Mouse (Mus musculus) spleen, adult 2 months (tissue): ENCODE measurements around the gene Mrpl2. TPM values are rescaled to one million over a fixed set of nuclear protein-coding genes. Genes with fewer than 3 reads are reported as not detected.

Experiments used
- DNase-seq, 2 experiments: peaks; one replicate each; pipeline versions ENCODE4 v3.0.0 to v3.0.0-alpha.2; 2012 to 2021; ENCODE audit warnings: low spot score in 2 of 2, low read depth in 1 of 2
- H3K27ac ChIP-seq: fragments of 200-500 bp; 2 replicates; pipeline ENCODE4 v1.5.1; 2012; ENCODE audit warnings: low read length, inconsistent platforms; ENCODE audit not compliant: insufficient read depth
- H3K27me3 ChIP-seq: fragments of 200-500 bp; 2 replicates; pipeline ENCODE4 v1.6.1; 2012; ENCODE audit warnings: mild to moderate bottlenecking, moderate library complexity, low read length, inconsistent platforms; ENCODE audit not compliant: control insufficient read depth, insufficient read depth
- H3K36me3 ChIP-seq: fragments of 200-500 bp; 2 replicates; pipeline ENCODE4 v1.6.1; 2012; ENCODE audit warnings: mild to moderate bottlenecking, low read length, inconsistent platforms; ENCODE audit not compliant: control insufficient read depth, insufficient read depth
- H3K4me1 ChIP-seq: fragments of 200-500 bp; 2 replicates; pipeline ENCODE4 v1.6.1; 2011; ENCODE audit warnings: inconsistent platforms; ENCODE audit not compliant: control insufficient read depth, insufficient read depth, insufficient read length
- H3K4me3 ChIP-seq: fragments of 200-500 bp; 2 replicates; pipeline ENCODE4 v1.5.1; 2011; ENCODE audit warnings: mild to moderate bottlenecking, inconsistent platforms; ENCODE audit not compliant: insufficient read depth, insufficient read length; ENCODE audit errors: extremely low read depth
- CTCF ChIP-seq: fragments of 200-500 bp; IDR thresholded peaks from 2 replicates; pipeline ENCODE4 v1.5.1; 2011; ENCODE audit warnings: mild to moderate bottlenecking, inconsistent platforms; ENCODE audit not compliant: insufficient read depth, insufficient read length, insufficient replicate concordance; ENCODE audit errors: extremely low read depth
- POLR2A ChIP-seq: fragments of 200-500 bp; IDR thresholded peaks from 2 replicates; pipeline ENCODE4 v1.6.1; 2011; ENCODE audit warnings: low read depth, low read length, inconsistent platforms
- WGBS: fragments of 180-500 bp; shearing (Covaris S2); methylation state at CpG from one replicate; pipeline ENCODE4 v1.1.7; 2018; 5-methylcytosine and 5-hydroxymethylcytosine counted together
- polyA plus RNA-seq: library from polyadenylated mRNA; depleted of rRNA; stranded (reverse); fragments of >200 nt; gene quantifications from 2 replicates; pipeline ENCODE4 v1.2.3, GENCODE M21; 2012

The Mrpl2 gene
- polyA plus RNA-seq, 1 experiment: 48.3 TPM

- Histone ChIP-seq H3K36me3 (peaks cover 15% of the 10 kb centered on the region), H3K4me1 (no peaks in the 10 kb centered on the region; the same call in 1 of the 2 replicates), H3K27me3 (no peaks in the 10 kb centered on the region), H3K27ac (no peak overlapping the region), H3K4me3 (no peak overlapping the region)
- DNase-seq: no peak
- TF ChIP-seq POLR2A (no peak), CTCF (no peak)
- WGBS: 58% methylated on average over 9 of the region's 9 CpGs
Measured at GRCm38 (mm10) chr17:46639929-46640328, 6.1 kb upstream of the Mrpl2 start.

GRCm38 (mm10) chr17:46642060-46642459 is 4.0 kb upstream of the Mrpl2 start:
- 96% methylated on average over 17 of the region's 17 CpGs for WGBS
- Histone ChIP-seq H3K4me1 (peaks cover 3% of the 10 kb centered on the region; the same call in 1 of the 2 replicates), H3K4me3 (no peak overlapping the region), H3K36me3 (peaks cover 13% of the 10 kb centered on the region), H3K27ac (no peak overlapping the region), H3K27me3 (no peaks in the 10 kb centered on the region)
- no peak for DNase-seq
- TF ChIP-seq CTCF: no peak
- TF ChIP-seq POLR2A: no peak

DNA sequence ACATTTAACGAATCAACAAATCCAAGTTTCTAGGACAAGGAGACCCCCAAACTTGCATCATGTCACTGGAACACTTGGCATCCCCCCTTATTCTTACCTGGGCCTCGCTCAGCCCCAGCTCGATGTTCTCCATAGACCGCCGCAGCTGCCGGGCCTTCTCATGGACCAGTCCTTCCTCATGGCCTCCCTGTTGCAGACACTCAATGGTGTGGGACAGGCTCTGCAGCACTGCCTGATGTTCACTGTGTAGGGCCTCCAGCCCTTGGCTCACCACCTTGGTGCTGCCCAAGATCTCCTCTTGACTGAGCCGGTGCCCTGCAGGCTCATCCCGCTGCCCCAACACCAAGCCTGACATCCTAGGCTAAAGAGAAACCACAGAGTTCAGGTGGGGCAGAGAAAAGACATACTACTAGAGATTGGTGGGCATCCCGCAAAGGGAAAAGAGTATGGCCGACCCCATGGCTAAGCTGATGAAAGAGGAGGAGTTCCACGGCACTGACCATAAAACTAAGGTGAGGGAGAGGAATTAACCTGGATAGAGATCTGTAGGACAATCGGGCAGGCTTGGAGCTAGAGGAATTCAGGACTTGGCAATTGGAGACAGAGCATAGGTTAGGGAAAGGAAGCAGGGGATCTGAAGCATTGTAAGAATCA is 1.8 kb upstream of the Mrpl2 start:
- H3K27me3 ChIP-seq: no peaks in the 10 kb centered on the region
- peaks cover 3% of the 10 kb centered on the region; the same call in 1 of the 2 replicates for H3K4me1 ChIP-seq
- 87% methylated on average over 12 of the region's 12 CpGs for WGBS
- no peak overlapping the region for H3K27ac ChIP-seq
- H3K36me3 ChIP-seq: peaks cover 10% of the 10 kb centered on the region
- H3K4me3 ChIP-seq: no peak overlapping the region
- DNase-seq: no peak
- TF ChIP-seq CTCF (no peak), POLR2A (no peak)

GRCm38 (mm10) chr17:46644916-46645475 is 1.0 kb upstream of the Mrpl2 start:
- no peak for DNase-seq
- peaks cover 6% of the 10 kb centered on the region for H3K36me3 ChIP-seq
- TF ChIP-seq POLR2A (no peak), CTCF (no peak)
- H3K27me3 ChIP-seq: no peaks in the 10 kb centered on the region
- peak overlapping the region; percentile 34; the same call in 1 of the 2 replicates for H3K27ac ChIP-seq
- H3K4me1 ChIP-seq: peaks cover 5% of the 10 kb centered on the region; the same call in 1 of the 2 replicates
- H3K4me3 ChIP-seq: peak overlapping the region; percentile 70
- 19% methylated on average over 11 of the region's 11 CpGs for WGBS

- peaks cover 6% of the 10 kb centered on the region for H3K36me3 ChIP-seq
- peak overlapping the region; percentile 79 for H3K4me3 ChIP-seq
- TF ChIP-seq CTCF (no peak), POLR2A (no peak)
- no peak for DNase-seq
- peak overlapping the region; percentile 78 for H3K27ac ChIP-seq
- WGBS: 1% methylated on average over 19 of the region's 19 CpGs
- no peaks in the 10 kb centered on the region for H3K27me3 ChIP-seq
- H3K4me1 ChIP-seq: peaks cover 15% of the 10 kb centered on the region; the same call in 1 of the 2 replicates
Measured at GRCm38 (mm10) chr17:46646322-46646662, 263 bp downstream of the Mrpl2 start.

GRCm38 (mm10) chr17:46647279-46647678 is 1.2 kb downstream of the Mrpl2 start:
- peaks cover 17% of the 10 kb centered on the region; the same call in 1 of the 2 replicates for H3K4me1 ChIP-seq
- H3K36me3 ChIP-seq: peaks cover 2% of the 10 kb centered on the region; the same call in 1 of the 2 replicates
- H3K27me3 ChIP-seq: no peaks in the 10 kb centered on the region
- H3K27ac ChIP-seq: no peak overlapping the region
- WGBS: 91% methylated on average over 7 of the region's 7 CpGs
- DNase-seq: no peak
- H3K4me3 ChIP-seq: no peak overlapping the region
- TF ChIP-seq POLR2A (no peak), CTCF (no peak)

DNA sequence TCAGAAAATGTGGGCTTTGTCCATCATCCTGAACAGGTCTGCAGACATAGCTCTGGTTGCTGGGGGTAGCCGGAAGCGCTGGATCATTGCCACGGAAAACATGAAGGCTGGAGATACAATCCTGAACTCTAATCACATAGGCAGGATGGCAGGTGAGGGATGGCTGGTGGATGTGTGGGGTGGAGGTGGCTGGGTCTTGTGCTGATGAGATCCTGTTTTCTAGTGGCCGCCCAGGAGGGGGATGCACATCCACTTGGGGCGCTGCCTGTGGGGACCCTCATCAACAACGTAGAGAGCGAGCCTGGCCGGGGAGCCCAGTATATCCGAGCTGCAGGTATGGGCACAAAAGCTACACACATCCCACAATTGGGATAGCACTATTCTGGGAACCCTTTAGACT is 2.4 kb downstream of the Mrpl2 start:
- no peaks in the 10 kb centered on the region for H3K27me3 ChIP-seq
- TF ChIP-seq POLR2A (no peak), CTCF (no peak)
- H3K4me1 ChIP-seq: peaks cover 17% of the 10 kb centered on the region; the same call in 1 of the 2 replicates
- WGBS: 96% methylated on average over 9 of the region's 9 CpGs
- H3K4me3 ChIP-seq: no peak overlapping the region
- H3K36me3 ChIP-seq: peaks cover 2% of the 10 kb centered on the region; the same call in 1 of the 2 replicates
- no peak overlapping the region for H3K27ac ChIP-seq
- no peak for DNase-seq
